Mouse (Mus musculus) hindbrain, embryonic 12.5 days (tissue): Measurements from ENCODE around the gene 0610009B22Rik. TPM values are rescaled to one million over a fixed set of nuclear protein-coding genes. Genes with fewer than 3 reads are reported as not detected.

Experiments
- ATAC-seq: fragments of 200-750 bp; cut with Nextera tagmentation; 2 replicates; pipeline ENCODE4 v1.8.0; 2017; ENCODE audit warnings: moderate TSS enrichment; ENCODE audit not compliant: low FRiP score
- H3K27ac ChIP-seq: fragments of 300-500 bp; sonication (generic); 2 replicates; pipeline ENCODE4 v1.5.1; 2016; ENCODE audit warnings: mild to moderate bottlenecking
- H3K27me3 ChIP-seq: fragments of 300-500 bp; sonication (generic); 2 replicates; pipeline ENCODE4 v1.6.1; 2016; ENCODE audit warnings: mild to moderate bottlenecking
- H3K36me3 ChIP-seq: fragments of 300-500 bp; sonication (generic); 2 replicates; pipeline ENCODE4 v1.6.1; 2016; ENCODE audit warnings: mild to moderate bottlenecking
- H3K4me1 ChIP-seq: fragments of 300-500 bp; sonication (generic); 2 replicates; pipeline ENCODE4 v1.6.1; 2016
- H3K4me2 ChIP-seq: fragments of 300-500 bp; sonication (generic); replicated peaks from 2 replicates; pipeline ENCODE4 v1.6.1; 2016; ENCODE audit warnings: mild to moderate bottlenecking
- H3K4me3 ChIP-seq: fragments of 300-500 bp; sonication (generic); 2 replicates; pipeline ENCODE4 v1.5.1; 2016; ENCODE audit warnings: mild to moderate bottlenecking
- H3K9ac ChIP-seq: fragments of 300-500 bp; sonication (generic); 2 replicates; pipeline ENCODE4 v1.6.1; 2016; ENCODE audit warnings: mild to moderate bottlenecking, moderate library complexity
- H3K9me3 ChIP-seq: fragments of 300-500 bp; sonication (generic); replicated peaks from 2 replicates; pipeline ENCODE4 v1.6.1; 2016; ENCODE audit warnings: mild to moderate bottlenecking
- WGBS: fragments of 180-500 bp; shearing (Covaris S2); methylation state at CpG from one replicate; pipeline ENCODE4 v1.1.7; 2016; 5-methylcytosine and 5-hydroxymethylcytosine counted together
- polyA plus RNA-seq: library from polyadenylated mRNA; unstranded; fragments of >200 nt; fragmentation: Nextera tagmentation; extraction: Ambion mirVana; gene quantifications from 2 replicates; pipeline ENCODE4 v1.2.1, GENCODE M21; 2016

The 0610009B22Rik gene
- polyA plus RNA-seq, 1 experiment from 2014 or later, result 109 TPM

DNA sequence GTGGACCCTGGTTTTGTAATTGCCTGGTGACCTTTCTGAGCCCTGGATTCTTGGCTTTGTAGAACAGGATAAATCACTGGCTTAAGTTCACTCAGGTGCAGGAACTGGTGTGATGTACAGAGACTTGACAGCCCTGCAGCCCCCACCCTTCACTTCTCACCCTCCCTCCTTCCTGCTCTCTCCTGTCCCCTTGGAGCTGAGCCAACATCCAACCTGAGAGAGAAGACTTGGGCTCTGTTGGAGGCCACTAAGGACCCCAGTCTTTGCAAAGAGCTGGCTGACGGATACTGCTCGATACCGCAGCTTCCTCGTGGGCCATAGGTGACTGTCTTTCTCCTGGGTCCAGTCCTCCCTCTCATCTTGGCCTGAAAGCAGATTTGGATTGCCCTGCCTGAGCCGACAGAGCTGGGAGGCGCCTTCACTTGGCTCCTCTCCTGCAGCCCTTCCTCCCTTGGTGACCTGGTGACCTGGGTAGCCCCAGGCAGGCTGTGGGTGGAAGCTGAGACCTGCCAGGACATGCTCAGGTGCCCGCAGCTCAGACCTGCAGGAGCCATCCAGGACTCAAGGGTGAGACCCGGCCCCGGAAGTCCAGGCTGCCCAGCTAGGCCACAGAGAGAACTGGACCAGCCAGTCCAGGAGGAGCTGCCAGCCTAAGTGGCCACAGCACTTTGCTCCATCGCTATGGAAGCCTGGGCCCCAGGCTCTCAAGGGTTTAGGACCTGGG is 31.7 kb downstream of the 0610009B22Rik start:
- Histone ChIP-seq H3K9ac (no peak overlapping the region), H3K9me3 (no peaks in the 10 kb centered on the region), H3K27ac (no peak overlapping the region), H3K4me2 (no peak overlapping the region), H3K4me1 (no peaks in the 10 kb centered on the region), H3K4me3 (no peak overlapping the region), H3K27me3 (no peaks in the 10 kb centered on the region), H3K36me3 (no peaks in the 10 kb centered on the region)
- ATAC-seq, result no peak
- WGBS, result 80% methylated on average over 10 of the region's 10 CpGs

DNA sequence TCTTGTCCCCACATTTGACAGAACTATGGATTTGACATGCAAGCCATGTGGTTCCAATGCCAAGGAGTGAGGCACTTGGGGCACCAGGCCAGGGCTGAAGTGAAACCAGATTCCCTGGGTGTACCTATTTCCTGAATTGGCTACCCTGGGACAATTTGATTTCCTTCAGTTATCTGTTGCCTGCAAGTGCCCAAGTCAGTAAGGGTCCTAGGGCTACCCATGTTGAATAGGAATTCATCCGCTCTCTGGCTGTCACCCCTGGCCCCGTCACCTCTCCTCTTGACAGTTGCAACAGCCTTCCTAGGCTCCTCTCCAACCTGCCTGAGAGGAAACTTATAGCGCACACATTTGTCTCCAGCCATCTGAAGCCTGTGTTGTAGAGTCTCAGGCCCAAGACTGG is 33.8 kb downstream of the 0610009B22Rik start:
- WGBS, result 93% methylated on average over 3 of the region's 3 CpGs
- H3K36me3 ChIP-seq, result no peaks in the 10 kb centered on the region
- H3K9ac ChIP-seq, result no peak overlapping the region
- H3K4me3 ChIP-seq, result no peak overlapping the region
- no peak overlapping the region for H3K27ac ChIP-seq
- no peaks in the 10 kb centered on the region for H3K9me3 ChIP-seq
- H3K4me1 ChIP-seq, result peaks cover 11% of the 10 kb centered on the region
- H3K27me3 ChIP-seq, result peaks cover 17% of the 10 kb centered on the region
- H3K4me2 ChIP-seq, result no peak overlapping the region
- no peak for ATAC-seq

DNA sequence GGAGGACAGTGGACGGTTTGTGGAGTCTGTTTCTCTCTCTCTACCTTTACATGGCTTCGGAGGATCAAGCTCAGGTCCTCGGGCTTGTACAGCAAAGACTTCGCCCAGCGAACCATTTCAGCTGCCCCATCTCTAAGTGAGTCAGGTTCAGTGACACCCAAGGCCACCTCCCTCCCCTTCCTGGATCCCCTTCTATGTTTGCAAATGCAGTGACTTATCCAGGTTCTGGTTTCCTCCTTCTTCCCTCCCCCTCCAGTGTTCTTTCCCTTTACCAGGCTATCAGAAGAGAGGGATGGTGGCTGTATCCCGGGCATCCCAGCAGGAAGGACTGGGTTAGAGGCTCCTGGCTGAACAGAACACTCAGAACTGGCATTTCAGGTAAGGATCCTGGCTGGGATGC is 34.9 kb downstream of the 0610009B22Rik start:
- ATAC-seq, result no peak
- 90% methylated on average over 6 of the region's 6 CpGs for WGBS
- H3K4me2 ChIP-seq, result no peak overlapping the region

DNA sequence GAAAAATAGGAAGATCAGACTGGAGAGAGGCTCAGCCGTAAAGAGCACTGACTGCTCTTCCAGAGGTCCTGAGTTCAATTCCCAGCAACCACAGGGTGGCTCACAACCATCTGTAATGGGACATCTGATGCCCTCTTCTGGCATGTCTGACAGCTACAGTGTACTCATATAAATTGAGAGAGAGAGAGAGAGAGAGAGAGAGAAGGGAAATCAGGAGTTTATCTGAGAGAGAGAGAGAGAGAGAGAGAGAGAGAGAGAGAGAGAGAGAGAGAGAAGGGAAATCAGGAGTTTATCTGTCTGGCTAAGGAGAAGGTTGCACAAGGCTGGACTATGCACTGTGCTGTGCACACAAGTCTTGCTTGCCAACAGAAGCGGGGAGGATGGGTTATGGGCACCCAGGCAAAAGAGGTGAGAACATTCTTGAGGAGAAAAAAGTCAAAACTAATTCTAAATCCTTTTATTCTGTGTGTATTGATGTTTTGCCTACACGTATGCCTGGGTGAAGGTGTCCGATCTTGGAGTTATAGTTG is 35.7 kb downstream of the 0610009B22Rik start:
- Histone ChIP-seq H3K4me3 (no peak overlapping the region), H3K9me3 (no peaks in the 10 kb centered on the region), H3K36me3 (no peaks in the 10 kb centered on the region), H3K27me3 (peaks cover 30% of the 10 kb centered on the region), H3K9ac (no peak overlapping the region), H3K27ac (no peak overlapping the region), H3K4me1 (peaks cover 30% of the 10 kb centered on the region), H3K4me2 (no peak overlapping the region)
- WGBS, result 88% methylated on average over 4 of the region's 4 CpGs
- no peak for ATAC-seq

More for the DNA sequence above, 34.9 kb downstream of the 0610009B22Rik start:
- Histone ChIP-seq H3K36me3 (no peaks in the 10 kb centered on the region), H3K4me3 (no peak overlapping the region), H3K27me3 (peaks cover 28% of the 10 kb centered on the region), H3K4me1 (peaks cover 22% of the 10 kb centered on the region), H3K9me3 (no peaks in the 10 kb centered on the region), H3K9ac (no peak overlapping the region), H3K27ac (no peak overlapping the region)

DNA sequence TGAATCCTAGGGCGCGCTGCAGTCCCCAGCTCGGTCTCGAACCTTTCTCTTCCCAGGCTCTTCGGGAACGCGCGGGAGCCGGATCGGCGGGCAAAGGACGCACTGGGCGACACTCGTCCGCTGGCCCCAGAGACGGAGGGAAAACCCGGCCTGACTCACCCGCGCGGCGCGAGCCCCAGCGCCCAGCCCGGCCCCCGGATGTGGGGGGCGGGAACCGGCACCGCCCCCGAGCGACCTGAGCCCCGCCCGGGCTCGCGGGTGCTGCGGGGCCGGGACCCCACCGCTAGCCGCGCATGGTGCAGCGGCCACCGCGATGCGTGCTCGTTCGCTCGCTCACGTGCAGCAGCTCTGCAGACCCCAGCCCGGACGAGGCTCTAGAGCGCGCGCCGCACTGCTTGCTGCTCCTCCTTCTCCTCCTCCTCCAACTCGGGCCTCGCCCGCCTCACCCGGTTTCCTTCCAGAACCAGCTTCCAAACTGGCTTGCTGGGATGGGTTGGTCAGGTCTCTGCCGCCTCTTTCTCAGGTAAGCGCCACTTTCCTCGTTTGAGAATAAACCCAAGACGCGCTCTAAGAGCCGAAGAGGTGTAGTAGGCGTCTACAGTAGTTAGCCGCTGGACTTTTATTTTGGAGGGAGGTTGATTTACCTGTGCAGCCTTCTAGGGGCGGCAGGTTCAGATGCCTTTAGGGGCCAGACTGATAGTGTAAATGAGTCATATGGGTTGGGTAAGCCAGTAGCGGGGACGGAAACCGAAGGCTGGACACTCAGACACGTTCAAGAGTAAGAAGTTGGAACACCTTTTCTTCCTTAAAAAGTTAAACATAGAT is 37.8 kb downstream of the 0610009B22Rik start, which contains the start of the genes N4bp3 and D930048N14Rik:
Gene N4bp3 (minus strand): TSS at position 152 of the 825 bp plus-strand sequence.
Gene D930048N14Rik (plus strand): TSS at position 264 of the 825 bp plus-strand sequence.
- Histone ChIP-seq H3K4me2 (peak within 1 kb of the TSS; percentile 95), H3K9ac (peak within 1 kb of the TSS; percentile 71), H3K36me3 (no peaks in the 10 kb centered on the region), H3K27ac (no peak within 1 kb of the TSS; the same call in 1 of the 2 replicates), H3K4me3 (peak within 1 kb of the TSS; percentile 62), H3K9me3 (no peaks in the 10 kb centered on the region), H3K4me1 (peaks cover 35% of the 10 kb centered on the region), H3K27me3 (peaks cover 30% of the 10 kb centered on the region)
- peak; percentile 62 for ATAC-seq
- WGBS, result 2% methylated on average over 56 of the region's 70 CpGs

DNA sequence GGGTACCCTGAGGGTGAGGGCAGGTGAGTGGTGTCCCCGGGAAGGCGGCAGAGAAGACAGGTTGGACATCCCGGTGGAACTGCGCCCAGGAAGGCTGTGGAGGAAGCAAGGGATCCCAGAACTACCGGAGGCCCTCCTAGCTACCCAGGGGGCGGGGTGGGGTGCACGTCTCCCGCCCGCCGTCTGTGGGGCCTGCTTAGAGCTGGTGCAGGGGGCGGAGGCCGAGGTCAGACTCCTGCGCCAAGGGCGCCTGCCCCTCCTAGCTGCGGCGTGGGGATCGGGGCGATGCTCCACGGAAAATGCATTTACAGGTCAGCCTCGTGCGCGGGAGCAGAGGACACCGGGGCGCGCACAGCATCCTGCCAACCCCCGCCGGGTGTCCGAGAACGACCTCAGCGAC is 38.4 kb downstream of the 0610009B22Rik start:
- WGBS, result 1% methylated on average over 30 of the region's 30 CpGs
- H3K4me1 ChIP-seq, result peaks cover 35% of the 10 kb centered on the region
- H3K36me3 ChIP-seq, result no peaks in the 10 kb centered on the region
- H3K4me2 ChIP-seq, result peak overlapping the region; percentile 95
- 0 out of 2 replicates have a peak, but pooled peaks have one; percentile 7 for ATAC-seq
- H3K4me3 ChIP-seq, result peak overlapping the region; percentile 62
- no peak overlapping the region for H3K27ac ChIP-seq
- H3K9ac ChIP-seq, result peak overlapping the region; percentile 71
- H3K27me3 ChIP-seq, result peaks cover 30% of the 10 kb centered on the region
- no peaks in the 10 kb centered on the region for H3K9me3 ChIP-seq

DNA sequence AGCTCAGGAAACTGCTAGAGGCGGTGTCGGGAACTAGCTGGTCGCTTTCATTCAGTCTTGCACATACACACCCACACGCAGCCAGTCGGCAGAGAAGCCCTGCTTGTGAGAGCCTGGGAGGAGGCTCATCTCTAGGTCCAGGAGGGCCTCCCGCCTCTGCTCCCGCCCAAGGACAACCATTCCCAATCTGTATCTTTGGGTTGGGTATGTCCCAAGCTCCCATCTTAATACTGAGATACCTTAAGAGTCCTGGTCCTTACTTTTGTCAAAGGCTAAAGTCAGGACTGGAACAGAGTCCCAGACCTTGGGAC is 38.8 kb downstream of the 0610009B22Rik start:
- H3K9me3 ChIP-seq, result no peaks in the 10 kb centered on the region
- H3K4me2 ChIP-seq, result peak overlapping the region; percentile 95
- H3K27ac ChIP-seq, result no peak overlapping the region; the same call in 1 of the 2 replicates
- H3K27me3 ChIP-seq, result peaks cover 30% of the 10 kb centered on the region
- peak overlapping the region; percentile 71 for H3K9ac ChIP-seq
- H3K4me1 ChIP-seq, result peaks cover 35% of the 10 kb centered on the region
- peak overlapping the region; percentile 62 for H3K4me3 ChIP-seq
- no peaks in the 10 kb centered on the region for H3K36me3 ChIP-seq
- ATAC-seq, result no peak
- 4% methylated on average over 7 of the region's 7 CpGs for WGBS

DNA sequence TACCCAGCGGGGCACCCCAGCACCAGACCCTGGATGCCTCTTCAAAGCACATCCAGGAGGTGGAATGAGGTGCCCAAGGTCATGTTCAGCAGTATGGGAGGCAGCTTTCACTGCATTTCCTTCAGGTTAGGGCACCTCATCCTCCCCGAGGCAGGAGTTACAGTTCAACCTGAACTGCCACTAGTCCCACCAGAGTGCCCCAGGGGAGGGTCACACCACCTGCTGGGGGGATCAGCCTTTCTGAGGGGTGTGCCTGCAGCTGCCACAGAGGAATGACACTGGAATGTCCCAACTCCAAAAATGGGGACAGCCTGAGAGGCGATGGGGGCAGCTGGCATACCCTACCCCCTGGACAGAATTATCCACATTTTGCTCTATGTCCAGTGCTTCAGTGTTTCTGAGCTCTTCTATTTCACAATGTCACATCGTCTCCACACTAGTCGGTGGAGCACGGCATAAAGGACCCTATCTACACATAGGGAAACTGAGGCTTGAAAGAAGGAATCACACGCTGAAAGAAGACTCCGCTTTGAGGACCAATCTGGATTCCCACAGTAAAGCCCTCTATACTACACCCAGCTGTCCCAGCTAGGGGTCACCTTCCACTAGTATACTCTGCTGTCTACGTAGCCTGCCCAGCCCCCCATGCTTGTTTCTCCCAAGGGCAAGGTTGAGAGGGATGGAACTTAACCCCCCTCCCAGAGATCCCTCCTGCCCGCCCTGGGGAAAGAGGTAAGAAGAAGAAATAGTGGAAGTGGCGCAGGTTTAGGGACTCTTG is 39.4 kb downstream of the 0610009B22Rik start:
- Histone ChIP-seq H3K27ac (peak overlapping the region; percentile 49; the same call in 1 of the 2 replicates), H3K36me3 (no peaks in the 10 kb centered on the region), H3K27me3 (peaks cover 30% of the 10 kb centered on the region), H3K9me3 (no peaks in the 10 kb centered on the region), H3K4me1 (peaks cover 35% of the 10 kb centered on the region), H3K4me3 (peak overlapping the region; percentile 62), H3K4me2 (peak overlapping the region; percentile 95), H3K9ac (peak overlapping the region; percentile 71)
- peak; percentile 13; the same call in 1 of the 2 replicates for ATAC-seq
- 22% methylated on average over 11 of the region's 11 CpGs for WGBS

DNA sequence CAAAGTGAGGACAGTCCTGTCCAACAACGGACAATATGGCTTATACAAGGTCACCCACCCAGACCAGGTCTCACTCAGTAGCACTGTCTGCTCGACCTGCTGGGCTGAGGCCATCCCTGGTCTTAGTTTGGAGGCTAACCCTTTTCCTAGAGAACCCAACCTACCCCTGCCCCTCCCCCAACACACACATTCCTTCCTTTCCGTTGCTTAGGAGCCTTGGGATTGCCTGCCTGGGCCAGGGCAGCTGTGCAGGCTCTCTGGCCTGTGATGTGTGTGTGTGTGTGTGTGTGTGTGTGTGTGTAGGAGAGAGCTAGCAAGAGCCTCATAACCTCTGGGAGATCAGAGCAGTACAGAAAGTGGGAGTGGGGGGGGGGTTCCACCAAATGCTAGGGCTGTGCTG is 40.1 kb downstream of the 0610009B22Rik start:
- no peak overlapping the region for H3K9ac ChIP-seq
- peak overlapping the region; percentile 6; the same call in 1 of the 2 replicates for H3K4me3 ChIP-seq
- peaks cover 30% of the 10 kb centered on the region for H3K27me3 ChIP-seq
- H3K4me1 ChIP-seq, result peaks cover 35% of the 10 kb centered on the region
- peak; percentile 69 for ATAC-seq
- peak overlapping the region; percentile 25 for H3K4me2 ChIP-seq
- no peaks in the 10 kb centered on the region for H3K36me3 ChIP-seq
- 21% methylated on average over 3 of the region's 3 CpGs for WGBS
- H3K27ac ChIP-seq, result peak overlapping the region; percentile 49; the same call in 1 of the 2 replicates
- no peaks in the 10 kb centered on the region for H3K9me3 ChIP-seq

DNA sequence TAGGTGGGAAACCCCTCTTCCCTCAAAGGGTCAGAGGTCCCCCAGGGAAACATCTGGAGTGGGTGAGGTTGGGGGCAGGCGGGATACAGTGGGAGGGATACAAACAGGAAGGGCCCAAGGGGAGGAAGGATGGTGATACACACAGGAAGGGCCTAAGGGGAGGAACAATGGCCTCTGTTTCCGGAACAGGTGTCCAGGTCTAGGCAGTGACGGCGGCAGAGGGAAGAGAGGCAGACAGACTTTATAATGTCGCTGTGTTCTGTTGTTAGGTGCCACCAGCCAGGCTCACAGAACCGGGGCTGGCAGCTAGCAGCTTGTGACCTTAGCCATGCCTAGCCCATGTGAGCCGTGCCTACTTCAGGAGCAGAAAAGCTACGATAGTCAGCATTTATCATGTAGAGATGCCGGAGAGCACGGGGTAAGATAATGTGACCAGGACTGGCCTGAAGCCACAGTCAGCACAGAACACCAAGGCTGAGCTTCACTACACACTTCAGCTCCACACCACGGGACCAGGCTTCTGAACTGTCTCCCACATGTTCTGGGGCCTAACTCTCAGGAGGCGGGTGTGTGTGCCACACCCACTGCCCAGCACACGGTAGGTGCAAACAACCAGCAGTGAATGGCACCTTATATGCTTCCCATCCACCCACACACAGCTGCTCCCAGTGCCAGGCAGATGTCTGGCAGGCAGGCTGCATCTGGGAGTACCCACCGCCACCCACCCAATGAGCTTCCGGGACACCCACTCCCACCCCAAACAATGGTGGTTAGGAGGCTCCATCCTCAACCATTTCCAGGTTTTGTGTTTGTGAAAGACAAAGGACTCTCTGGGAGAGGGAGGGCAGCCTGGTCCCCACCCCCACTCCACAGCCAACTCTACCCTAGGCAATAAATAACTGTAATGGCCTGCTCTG is 41.7 kb downstream of the 0610009B22Rik start:
- Histone ChIP-seq H3K27me3 (peaks cover 30% of the 10 kb centered on the region), H3K9ac (no peak overlapping the region), H3K4me1 (peaks cover 35% of the 10 kb centered on the region), H3K4me2 (no peak overlapping the region), H3K36me3 (no peaks in the 10 kb centered on the region), H3K27ac (peak overlapping the region; percentile 49; the same call in 1 of the 2 replicates), H3K4me3 (no peak overlapping the region), H3K9me3 (no peaks in the 10 kb centered on the region)
- no peak for ATAC-seq
- 77% methylated on average over 15 of the region's 15 CpGs for WGBS

DNA sequence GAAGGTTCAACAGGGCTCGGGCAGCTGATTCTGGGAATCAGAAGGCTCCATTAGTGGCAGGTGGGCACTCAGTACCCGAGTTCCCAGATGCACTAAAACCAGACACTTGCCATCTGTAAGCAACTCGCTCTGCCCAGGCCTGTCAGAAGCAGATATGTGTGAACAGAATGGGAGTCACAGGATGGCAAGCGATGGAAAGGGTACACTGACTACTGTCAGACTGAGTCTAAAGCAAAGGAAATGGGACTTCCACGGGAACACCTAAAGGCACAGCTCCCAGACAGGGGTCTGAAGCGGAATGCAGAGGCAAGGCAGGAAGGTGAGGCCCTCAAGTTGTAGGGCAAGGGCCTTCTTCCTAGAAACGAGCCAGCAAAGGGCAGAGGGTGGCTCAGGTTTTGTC is 42.4 kb downstream of the 0610009B22Rik start:
- H3K27me3 ChIP-seq, result peaks cover 27% of the 10 kb centered on the region
- H3K4me3 ChIP-seq, result no peak overlapping the region
- H3K27ac ChIP-seq, result no peak overlapping the region
- no peak overlapping the region for H3K4me2 ChIP-seq
- no peak overlapping the region for H3K9ac ChIP-seq
- H3K36me3 ChIP-seq, result no peaks in the 10 kb centered on the region
- no peaks in the 10 kb centered on the region for H3K9me3 ChIP-seq
- peaks cover 35% of the 10 kb centered on the region for H3K4me1 ChIP-seq
- 86% methylated on average over 7 of the region's 7 CpGs for WGBS
- no peak for ATAC-seq
